Mouse (Mus musculus): ENCODE measurements around the gene H3f3b. TPM values are rescaled to one million over a fixed set of nuclear protein-coding genes. Genes with fewer than 3 reads are reported as not detected.

H3f3b gene
- polyA plus RNA-seq (2015; fragmentation: Nextera tagmentation; extraction: Ambion mirVana), result 2,318 and 2,532 TPM in 2 replicates

DNA sequence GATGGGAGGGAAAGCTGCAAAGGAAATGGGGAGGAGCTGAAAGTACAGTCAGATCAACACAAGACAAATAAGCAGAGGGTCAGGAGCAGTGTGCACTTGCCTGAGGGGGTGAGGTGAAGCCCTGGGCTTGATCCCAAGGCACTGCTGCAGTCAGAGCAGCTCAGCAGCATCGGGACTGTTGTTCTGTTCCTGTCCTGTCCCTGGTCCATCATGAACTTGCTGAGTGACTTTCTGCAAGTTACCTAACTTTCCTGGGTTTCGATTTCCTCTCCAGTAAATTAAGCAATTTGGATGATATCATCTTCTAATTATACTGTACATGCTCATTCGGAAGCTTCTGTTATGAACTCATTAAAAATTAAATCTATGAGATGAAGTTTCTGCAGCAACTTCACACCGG is at the start of gene H3f3b:
Gene H3f3b (minus strand): TSS at position 207 of the 400 bp plus-strand sequence.
- ATAC-seq, result no peak
- no peak within 1 kb of the TSS for H3K27ac ChIP-seq (ENCODE audit: low read length)
- H3K4me1 ChIP-seq (replicated peaks; ENCODE audit: control insufficient read depth, insufficient read depth, low read length), result peaks cover 15% of the 10 kb centered on the region
- WGBS, result 90% methylated on average over 4 of the region's 4 CpGs
- no peak within 1 kb of the TSS for H3K4me3 ChIP-seq (replicated peaks; ENCODE audit: low read length)
- H3K9ac ChIP-seq (replicated peaks; ENCODE audit: low read depth, low read length), result no peak within 1 kb of the TSS
- no peak within 1 kb of the TSS for H3K4me2 ChIP-seq (ENCODE audit: low read length)
- H3K36me3 ChIP-seq (ENCODE audit: control insufficient read depth, insufficient read depth), result no peaks in the 10 kb centered on the region
- no peaks in the 10 kb centered on the region for H3K27me3 ChIP-seq (replicated peaks; ENCODE audit: control insufficient read depth, insufficient read depth, low read length)
- no peaks in the 10 kb centered on the region for H3K9me3 ChIP-seq (ENCODE audit: control insufficient read depth, low read length)

DNA sequence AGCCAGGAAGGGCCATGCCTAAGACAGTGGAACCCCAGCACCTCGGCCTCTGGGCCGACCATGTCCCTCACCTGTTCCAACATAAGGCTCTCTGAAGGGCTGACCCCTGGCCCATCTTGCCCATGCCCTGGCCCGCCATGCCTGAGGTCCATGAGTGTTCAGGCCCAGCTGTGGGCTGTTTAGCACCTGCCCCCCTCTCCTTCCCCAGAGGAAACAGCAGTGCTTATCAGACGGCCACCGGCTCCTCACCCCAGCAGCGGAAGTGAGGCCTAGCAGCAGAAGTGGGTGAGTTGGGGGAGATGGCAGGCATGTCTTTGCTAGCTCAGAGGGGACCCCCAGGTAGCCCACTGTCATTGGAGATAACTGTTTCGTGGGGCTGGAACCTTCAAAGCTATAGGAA is 49.1 kb upstream of the H3f3b start:
- Histone ChIP-seq H3K4me1 (replicated peaks; ENCODE audit: control insufficient read depth, insufficient read depth, low read length) (peaks cover 5% of the 10 kb centered on the region), H3K9ac (replicated peaks; ENCODE audit: low read depth, low read length) (no peak overlapping the region), H3K9me3 (ENCODE audit: control insufficient read depth, low read length) (no peaks in the 10 kb centered on the region), H3K27me3 (replicated peaks; ENCODE audit: control insufficient read depth, insufficient read depth, low read length) (no peaks in the 10 kb centered on the region), H3K27ac (ENCODE audit: low read length) (no peak overlapping the region), H3K4me3 (replicated peaks; ENCODE audit: low read length) (no peak overlapping the region), H3K36me3 (ENCODE audit: control insufficient read depth, insufficient read depth) (peaks cover 17% of the 10 kb centered on the region; the same call in 1 of the 2 replicates), H3K4me2 (ENCODE audit: low read length) (no peak overlapping the region)
- 83% methylated on average over 7 of the region's 7 CpGs for WGBS
- ATAC-seq, result no peak

DNA sequence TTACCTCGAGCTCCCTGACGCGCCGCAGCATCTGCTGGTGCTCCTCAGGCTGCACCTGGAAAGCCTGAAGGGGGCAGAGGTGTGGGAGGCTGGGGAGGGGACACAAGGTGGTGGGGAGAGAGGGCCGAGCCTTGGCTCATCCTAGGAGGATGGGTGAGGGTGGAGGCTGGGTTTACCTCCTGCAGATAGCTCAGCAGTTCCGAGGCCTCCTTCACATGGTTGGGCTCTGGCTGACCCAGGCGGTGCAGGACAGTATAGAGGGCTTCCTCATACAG is 48.4 kb upstream of the H3f3b start:
- 63% methylated on average over 7 of the region's 7 CpGs for WGBS
- Histone ChIP-seq H3K4me3 (replicated peaks; ENCODE audit: low read length) (no peak overlapping the region), H3K27ac (ENCODE audit: low read length) (no peak overlapping the region), H3K9ac (replicated peaks; ENCODE audit: low read depth, low read length) (no peak overlapping the region), H3K4me2 (ENCODE audit: low read length) (no peak overlapping the region), H3K4me1 (replicated peaks; ENCODE audit: control insufficient read depth, insufficient read depth, low read length) (peaks cover 5% of the 10 kb centered on the region), H3K27me3 (replicated peaks; ENCODE audit: control insufficient read depth, insufficient read depth, low read length) (no peaks in the 10 kb centered on the region), H3K9me3 (ENCODE audit: control insufficient read depth, low read length) (no peaks in the 10 kb centered on the region), H3K36me3 (ENCODE audit: control insufficient read depth, insufficient read depth) (peaks cover 15% of the 10 kb centered on the region; the same call in 1 of the 2 replicates)
- ATAC-seq, result no peak

DNA sequence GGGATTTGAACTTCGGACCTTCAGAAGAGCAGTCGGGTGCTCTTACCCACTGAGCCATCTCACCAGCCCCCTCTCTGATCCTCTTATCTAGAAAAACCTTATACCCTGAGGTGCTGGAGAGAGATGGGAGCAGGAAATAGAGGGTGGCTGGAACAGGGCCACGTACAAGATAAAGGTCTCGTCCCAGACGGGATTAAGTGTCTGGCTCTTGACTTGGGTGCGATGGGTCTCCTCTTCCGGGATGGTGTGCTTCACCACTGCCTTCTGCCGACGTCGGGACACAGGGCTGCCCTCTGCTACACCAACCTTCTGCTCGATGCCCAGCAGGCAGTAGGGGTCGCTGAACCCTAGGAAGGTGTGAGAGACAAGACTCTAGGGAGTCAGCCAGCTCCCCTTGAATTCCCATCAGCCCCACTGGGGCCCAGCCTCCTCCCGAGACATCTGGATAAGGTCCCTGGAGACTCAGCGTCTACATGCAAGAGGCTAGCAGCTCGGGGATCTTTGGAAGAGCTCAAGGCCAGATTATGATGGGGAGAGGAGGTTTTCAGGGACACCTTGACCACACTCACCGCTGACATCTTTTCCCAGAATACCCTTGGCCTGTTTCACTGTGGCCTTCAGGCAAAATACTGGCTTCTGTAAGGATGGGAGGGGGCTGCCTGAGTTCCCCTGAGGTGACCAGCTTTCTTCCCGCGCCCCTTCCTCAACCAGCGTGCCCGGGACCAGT is 47.9 kb upstream of the H3f3b start:
- Histone ChIP-seq H3K27ac (ENCODE audit: low read length) (no peak overlapping the region), H3K9ac (replicated peaks; ENCODE audit: low read depth, low read length) (no peak overlapping the region), H3K4me1 (replicated peaks; ENCODE audit: control insufficient read depth, insufficient read depth, low read length) (peaks cover 5% of the 10 kb centered on the region), H3K4me2 (ENCODE audit: low read length) (no peak overlapping the region), H3K36me3 (ENCODE audit: control insufficient read depth, insufficient read depth) (peaks cover 11% of the 10 kb centered on the region; the same call in 1 of the 2 replicates), H3K9me3 (ENCODE audit: control insufficient read depth, low read length) (no peaks in the 10 kb centered on the region), H3K4me3 (replicated peaks; ENCODE audit: low read length) (no peak overlapping the region), H3K27me3 (replicated peaks; ENCODE audit: control insufficient read depth, insufficient read depth, low read length) (no peaks in the 10 kb centered on the region)
- no peak for ATAC-seq
- WGBS, result 56% methylated on average over 20 of the region's 20 CpGs

DNA sequence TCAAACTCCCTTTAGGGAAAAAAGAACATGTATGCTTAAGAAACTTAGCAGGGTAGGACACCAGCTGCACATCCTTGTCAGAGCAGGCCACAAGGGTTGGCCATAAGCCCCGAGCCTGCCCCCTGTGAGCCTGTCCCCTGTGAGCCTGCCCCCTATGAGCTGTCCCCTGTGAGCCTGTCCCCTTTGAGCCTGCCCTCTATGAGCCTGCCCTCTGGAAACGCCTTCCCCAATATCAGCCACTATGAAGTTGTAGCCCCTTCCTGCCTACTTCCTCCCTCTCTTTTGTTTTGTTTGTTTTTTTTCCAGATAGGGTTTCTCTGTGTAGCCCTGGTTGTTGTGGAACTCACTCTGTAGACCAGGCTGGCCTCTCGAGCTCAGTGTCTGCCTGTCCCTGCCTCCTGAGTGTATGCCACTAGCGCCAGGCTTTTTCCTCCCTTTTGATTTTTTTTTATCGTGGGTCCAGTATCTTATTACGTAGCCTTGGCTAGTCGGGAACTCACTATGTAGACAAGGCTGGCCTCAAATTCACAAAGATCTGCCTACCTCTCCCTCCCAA is 46.8 kb upstream of the H3f3b start:
- Histone ChIP-seq H3K9ac (replicated peaks; ENCODE audit: low read depth, low read length) (no peak overlapping the region), H3K36me3 (ENCODE audit: control insufficient read depth, insufficient read depth) (peaks cover 4% of the 10 kb centered on the region; the same call in 1 of the 2 replicates), H3K4me1 (replicated peaks; ENCODE audit: control insufficient read depth, insufficient read depth, low read length) (peaks cover 5% of the 10 kb centered on the region), H3K4me3 (replicated peaks; ENCODE audit: low read length) (no peak overlapping the region), H3K27ac (ENCODE audit: low read length) (no peak overlapping the region), H3K27me3 (replicated peaks; ENCODE audit: control insufficient read depth, insufficient read depth, low read length) (no peaks in the 10 kb centered on the region), H3K4me2 (ENCODE audit: low read length) (no peak overlapping the region), H3K9me3 (ENCODE audit: control insufficient read depth, low read length) (no peaks in the 10 kb centered on the region)
- WGBS, result 70% methylated on average over 7 of the region's 7 CpGs
- no peak for ATAC-seq

DNA sequence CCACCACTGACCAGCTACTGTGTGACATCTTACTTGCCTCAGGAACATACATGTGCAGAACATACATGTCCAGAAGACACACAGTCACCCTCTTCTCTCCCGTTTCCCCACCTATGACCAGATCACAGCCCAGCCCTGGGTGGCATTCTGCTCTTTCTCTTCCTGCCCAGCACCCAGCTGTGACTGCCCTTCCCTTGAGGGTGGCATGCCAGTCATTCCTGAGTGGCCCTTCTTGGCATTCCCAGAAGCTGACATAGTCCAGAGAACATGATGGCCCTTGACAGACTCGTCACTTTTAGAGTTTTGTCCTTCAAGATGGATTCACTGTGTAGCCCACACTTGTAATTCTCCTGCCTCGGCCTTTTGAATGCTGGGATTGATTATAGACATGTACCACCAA is 44.8 kb upstream of the H3f3b start:
- ATAC-seq, result no peak
- no peak overlapping the region for H3K4me2 ChIP-seq (ENCODE audit: low read length)
- 83% methylated on average over 3 of the region's 3 CpGs for WGBS

DNA sequence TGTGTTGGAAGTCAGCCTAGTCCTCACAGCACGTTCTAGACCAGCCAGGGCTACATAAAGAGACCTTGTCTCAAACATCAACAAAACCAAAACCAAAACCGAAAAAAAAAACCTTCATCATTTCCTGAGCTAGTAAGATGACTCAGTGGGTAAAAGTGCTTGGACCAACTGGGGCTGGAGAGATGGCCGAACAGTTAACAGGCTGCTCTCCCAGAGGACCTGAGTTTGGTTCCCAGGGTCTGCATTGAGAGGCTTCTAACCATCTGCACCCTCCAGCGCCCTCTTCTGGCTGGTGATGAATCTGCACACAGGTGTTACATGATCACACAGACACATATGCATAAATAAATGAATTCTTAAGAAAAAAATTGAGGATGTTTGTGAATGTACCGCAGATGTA is 43.7 kb upstream of the H3f3b start:
- Histone ChIP-seq H3K4me1 (replicated peaks; ENCODE audit: control insufficient read depth, insufficient read depth, low read length) (no peaks in the 10 kb centered on the region), H3K27me3 (replicated peaks; ENCODE audit: control insufficient read depth, insufficient read depth, low read length) (no peaks in the 10 kb centered on the region), H3K36me3 (ENCODE audit: control insufficient read depth, insufficient read depth) (no peaks in the 10 kb centered on the region), H3K27ac (ENCODE audit: low read length) (no peak overlapping the region), H3K4me2 (ENCODE audit: low read length) (no peak overlapping the region), H3K4me3 (replicated peaks; ENCODE audit: low read length) (no peak overlapping the region), H3K9ac (replicated peaks; ENCODE audit: low read depth, low read length) (no peak overlapping the region), H3K9me3 (ENCODE audit: control insufficient read depth, low read length) (no peaks in the 10 kb centered on the region)
- ATAC-seq, result no peak
- WGBS, result 67% methylated on average over 5 of the region's 5 CpGs

More for the DNA sequence above, 44.8 kb upstream of the H3f3b start:
- Histone ChIP-seq H3K9ac (replicated peaks; ENCODE audit: low read depth, low read length) (no peak overlapping the region), H3K27ac (ENCODE audit: low read length) (no peak overlapping the region), H3K36me3 (ENCODE audit: control insufficient read depth, insufficient read depth) (no peaks in the 10 kb centered on the region), H3K27me3 (replicated peaks; ENCODE audit: control insufficient read depth, insufficient read depth, low read length) (no peaks in the 10 kb centered on the region), H3K4me3 (replicated peaks; ENCODE audit: low read length) (no peak overlapping the region), H3K9me3 (ENCODE audit: control insufficient read depth, low read length) (no peaks in the 10 kb centered on the region), H3K4me1 (replicated peaks; ENCODE audit: control insufficient read depth, insufficient read depth, low read length) (no peaks in the 10 kb centered on the region)

DNA sequence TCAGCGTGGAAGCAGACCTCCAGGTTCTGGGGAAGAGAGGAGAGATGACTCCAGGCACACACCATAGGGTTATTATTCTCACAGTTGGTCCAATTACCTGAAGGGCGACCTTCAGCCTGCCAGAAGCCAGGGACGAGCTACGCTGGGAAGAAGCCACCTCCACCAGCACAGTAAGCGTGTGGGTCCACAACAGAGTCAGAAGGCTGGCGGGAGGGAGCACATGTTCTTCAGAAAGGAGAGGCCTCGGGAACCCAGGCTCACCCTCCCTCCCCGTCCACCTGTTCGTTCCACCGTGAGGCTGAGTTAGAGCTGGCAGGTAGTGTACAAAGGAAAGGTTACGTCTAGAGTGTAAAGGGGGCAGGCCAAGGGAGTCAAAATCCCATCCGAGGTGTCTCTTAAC is 37.6 kb upstream of the H3f3b start:
- no peak for ATAC-seq
- H3K4me3 ChIP-seq (replicated peaks; ENCODE audit: low read length), result no peak overlapping the region
- H3K36me3 ChIP-seq (ENCODE audit: control insufficient read depth, insufficient read depth), result no peaks in the 10 kb centered on the region; the same call in 1 of the 2 replicates
- H3K9ac ChIP-seq (replicated peaks; ENCODE audit: low read depth, low read length), result no peak overlapping the region
- no peak overlapping the region for H3K4me2 ChIP-seq (ENCODE audit: low read length)
- no peaks in the 10 kb centered on the region; the same call in 1 of the 2 replicates for H3K4me1 ChIP-seq (replicated peaks; ENCODE audit: control insufficient read depth, insufficient read depth, low read length)
- no peaks in the 10 kb centered on the region for H3K9me3 ChIP-seq (ENCODE audit: control insufficient read depth, low read length)
- 86% methylated on average over 12 of the region's 12 CpGs for whole genome bisulfite sequencing
- no peak overlapping the region for H3K27ac ChIP-seq (ENCODE audit: low read length)
- H3K27me3 ChIP-seq (replicated peaks; ENCODE audit: control insufficient read depth, insufficient read depth, low read length), result no peaks in the 10 kb centered on the region

DNA sequence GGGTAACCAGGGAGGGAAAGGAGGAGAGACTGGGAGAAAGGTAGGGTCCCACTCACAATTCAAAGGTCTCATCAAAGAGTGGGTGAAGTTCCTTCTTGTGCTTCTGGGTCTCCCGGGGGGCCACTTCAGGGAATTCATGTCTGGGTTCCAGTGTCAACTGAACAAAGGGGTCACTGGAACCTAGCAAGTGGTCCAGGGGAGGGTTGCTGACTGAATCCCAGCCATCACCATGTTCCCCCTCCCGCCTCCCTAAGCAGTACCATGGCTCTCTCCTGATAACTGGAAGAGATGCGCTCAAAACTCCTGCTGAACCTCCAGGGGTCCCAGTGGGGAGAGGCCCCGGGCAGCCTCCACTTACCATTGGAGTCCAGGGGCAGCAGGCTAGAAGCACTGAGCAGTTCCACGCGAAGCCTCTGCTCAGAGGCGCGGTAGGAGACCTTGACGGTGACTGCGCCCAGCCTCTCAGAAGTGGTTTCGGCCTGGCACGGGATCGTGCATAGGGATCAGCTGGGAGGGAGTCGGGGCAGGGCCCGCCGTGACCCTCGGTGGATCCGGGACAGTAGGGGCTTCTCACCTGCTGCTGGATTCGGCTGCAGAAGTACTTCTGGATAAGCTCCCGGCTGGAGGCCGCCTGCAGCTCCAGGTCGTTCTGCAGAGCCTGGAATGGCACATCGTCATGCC is 36.6 kb upstream of the H3f3b start:
- Histone ChIP-seq H3K27me3 (replicated peaks; ENCODE audit: control insufficient read depth, insufficient read depth, low read length) (no peaks in the 10 kb centered on the region), H3K9me3 (ENCODE audit: control insufficient read depth, low read length) (no peaks in the 10 kb centered on the region), H3K9ac (replicated peaks; ENCODE audit: low read depth, low read length) (no peak overlapping the region), H3K36me3 (ENCODE audit: control insufficient read depth, insufficient read depth) (peaks cover 8% of the 10 kb centered on the region), H3K4me1 (replicated peaks; ENCODE audit: control insufficient read depth, insufficient read depth, low read length) (no peaks in the 10 kb centered on the region; the same call in 1 of the 2 replicates), H3K4me2 (ENCODE audit: low read length) (no peak overlapping the region), H3K27ac (ENCODE audit: low read length) (no peak overlapping the region), H3K4me3 (replicated peaks; ENCODE audit: low read length) (no peak overlapping the region)
- 71% methylated on average over 23 of the region's 23 CpGs for WGBS
- no peak for ATAC-seq

All from forebrain, embryonic 16.5 days (tissue).